Mouse (Mus musculus) forelimb bud, embryonic 11.5 days (tissue): Measurements from ENCODE around the gene Prep.

Source experiments
- DNase-seq: peaks from one replicate; pipeline ENCODE4 v3.0.0-alpha.2; 2012; ENCODE audit warnings: low read depth, low spot score

Gene Prep

GRCm38 (mm10) chr10:45066931-45067308 is at the start of gene Prep:
Gene Prep, plus strand, starts transcription at chr10:45067203.
- peak; percentile 86 for DNase-seq

- no peak for DNase-seq
These were observed 49.7 kb upstream of the Prep start for GRCm38 (mm10) chr10:45017352-45017751.

GRCm38 (mm10) chr10:45017851-45018250 is 49.2 kb upstream of the Prep start:
- no peak for DNase-seq

GRCm38 (mm10) chr10:45019418-45019817 is 47.6 kb upstream of the Prep start:
- no peak for DNase-seq

GRCm38 (mm10) chr10:45019849-45020248 is 47.2 kb upstream of the Prep start:
- DNase-seq: no peak

GRCm38 (mm10) chr10:45020291-45020690 is 46.7 kb upstream of the Prep start:
- DNase-seq: no peak

GRCm38 (mm10) chr10:45025184-45025583 is 41.8 kb upstream of the Prep start:
- peak; percentile 47 for DNase-seq

GRCm38 (mm10) chr10:45026935-45027334 is 40.1 kb upstream of the Prep start:
- DNase-seq: no peak

- peak; percentile 81 for DNase-seq
These were observed 21.6 kb upstream of the Prep start for GRCm38 (mm10) chr10:45045268-45045928.

- DNase-seq: no peak
These were observed 18.8 kb upstream of the Prep start for GRCm38 (mm10) chr10:45048158-45048557.

GRCm38 (mm10) chr10:45048622-45049021 is 18.4 kb upstream of the Prep start:
- no peak for DNase-seq

- DNase-seq: peak; percentile 80
These were observed 15.8 kb upstream of the Prep start for GRCm38 (mm10) chr10:45051125-45051744.

GRCm38 (mm10) chr10:45058361-45058760 is 8.6 kb upstream of the Prep start:
- DNase-seq: no peak

- DNase-seq: no peak
These were observed 6.2 kb upstream of the Prep start for GRCm38 (mm10) chr10:45060841-45061240.

GRCm38 (mm10) chr10:45066131-45066930 is 672 bp upstream of the Prep start:
- DNase-seq: no peak

GRCm38 (mm10) chr10:45067436-45067925 is 478 bp downstream of the Prep start:
- no peak for DNase-seq

- no peak for DNase-seq
These were observed 2.6 kb downstream of the Prep start for GRCm38 (mm10) chr10:45069557-45069956.

- DNase-seq: no peak
These were observed 3.4 kb downstream of the Prep start for GRCm38 (mm10) chr10:45070362-45070761.

GRCm38 (mm10) chr10:45070929-45071813 is 4.2 kb downstream of the Prep start:
- DNase-seq: no peak

- DNase-seq: no peak
These were observed 5.3 kb downstream of the Prep start for GRCm38 (mm10) chr10:45072339-45072738.

- no peak for DNase-seq
These were observed 7.5 kb downstream of the Prep start for GRCm38 (mm10) chr10:45074543-45074942.
